Mouse (Mus musculus) bone marrow, adult 2 months (tissue): ENCODE measurements at regions not wholly inside any gene's neighbourhood (a gene's known extent, or its start where the extent isn't known, plus 50 kb on each side); places are given as distances from the start of the nearest gene placed in this dataset.

Source experiments
- CTCF ChIP-seq: fragments of 200-500 bp; IDR thresholded peaks from 2 replicates; pipeline ENCODE4 v1.5.1; 2011; ENCODE audit warnings: low read length, control low read depth; ENCODE audit not compliant: control insufficient read depth, insufficient read depth
- POLR2A ChIP-seq: fragments of 200-500 bp; IDR thresholded peaks from 2 replicates; pipeline ENCODE4 v1.6.1; 2011; ENCODE audit warnings: low read depth, mild to moderate bottlenecking, control low read depth, low read length, borderline replicate concordance; ENCODE audit not compliant: control insufficient read depth

- no peak for TF ChIP-seq CTCF
- no peak for TF ChIP-seq POLR2A
Observed at GRCm38 (mm10) chr7:145127661-145128060, 80.3 kb downstream of the 1810010D01Rik start.
